Mouse (Mus musculus): ENCODE measurements around the gene Tmem132a. TPM values are rescaled to one million over a fixed set of nuclear protein-coding genes. Genes with fewer than 3 reads are reported as not detected.

The Tmem132a gene
- polyA plus RNA-seq, 1 experiment from 2014 or later: 2.1 TPM

- Histone ChIP-seq H3K27me3 (ENCODE audit: insufficient read depth, low read length) (no peaks in the 10 kb centered on the region), H3K4me3 (ENCODE audit: low read depth, low read length) (no peak overlapping the region), H3K36me3 (replicated peaks; ENCODE audit: insufficient read depth, low read length) (no peaks in the 10 kb centered on the region), H3K27ac (ENCODE audit: low read depth) (no peak overlapping the region), H3K9me3 (ENCODE audit: low read length) (no peaks in the 10 kb centered on the region), H3K4me1 (ENCODE audit: insufficient read depth) (no peaks in the 10 kb centered on the region), H3K9ac (replicated peaks) (no peak overlapping the region), H3K4me2 (ENCODE audit: low read depth, low read length) (no peak overlapping the region)
- TF ChIP-seq EP300 (IDR thresholded peaks at IDR 0.05; ENCODE audit: low read depth) (no peak), CTCF (IDR thresholded peaks at IDR 0.05; ENCODE audit: low read depth) (no peak)
- whole genome bisulfite sequencing (ENCODE audit: insufficient replicate concordance): 73% methylated on average over 11 of the region's 11 CpGs
- ATAC-seq: no peak
- DNase-seq: no peak
Measured at GRCm38 (mm10) chr19:10809428-10810175, 60.1 kb downstream of the Tmem132a start.

GRCm38 (mm10) chr19:10808524-10809233 lies 61.1 kb downstream of the Tmem132a start:
- Histone ChIP-seq H3K4me3 (ENCODE audit: low read depth, low read length) (no peak overlapping the region), H3K9ac (replicated peaks) (no peak overlapping the region), H3K27me3 (ENCODE audit: insufficient read depth, low read length) (no peaks in the 10 kb centered on the region), H3K36me3 (replicated peaks; ENCODE audit: insufficient read depth, low read length) (no peaks in the 10 kb centered on the region), H3K27ac (ENCODE audit: low read depth) (no peak overlapping the region), H3K9me3 (ENCODE audit: low read length) (no peaks in the 10 kb centered on the region), H3K4me2 (ENCODE audit: low read depth, low read length) (no peak overlapping the region), H3K4me1 (ENCODE audit: insufficient read depth) (no peaks in the 10 kb centered on the region)
- WGBS (ENCODE audit: insufficient replicate concordance): 78% methylated on average over 12 of the region's 12 CpGs
- DNase-seq (no peak), ATAC-seq (no peak)
- TF ChIP-seq CTCF (IDR thresholded peaks at IDR 0.05; ENCODE audit: low read depth): no peak
- TF ChIP-seq EP300 (IDR thresholded peaks at IDR 0.05; ENCODE audit: low read depth): no peak

Other genes with a start within 250 kb of the Tmem132a start
- 18.2 and 19.9 TPM in 2 replicates for gene Vwce, start 235.7 kb downstream of the Tmem132a start, polyA plus RNA-seq (2015; fragmentation: Nextera tagmentation; extraction: Ambion mirVana)
- gene Pga5, start 191.9 kb downstream of the Tmem132a start, polyA plus RNA-seq (2015; fragmentation: Nextera tagmentation; extraction: Ambion mirVana): 0.07 TPM in 1 of 2 replicates, not detected in the other
- 8.2 and 9.4 TPM in 2 replicates for gene Vps37c, start 181.2 kb downstream of the Tmem132a start, polyA plus RNA-seq (2015; fragmentation: Nextera tagmentation; extraction: Ambion mirVana)
- 0.16 and 0.17 TPM in 2 replicates for gene Cd5, start 130.9 kb downstream of the Tmem132a start, polyA plus RNA-seq (2015; fragmentation: Nextera tagmentation; extraction: Ambion mirVana)
- 0.11 TPM in 1 of 2 replicates, not detected in the other for gene Cd6, start 39.9 kb downstream of the Tmem132a start, polyA plus RNA-seq (2015; fragmentation: Nextera tagmentation; extraction: Ambion mirVana)
- 4.2 and 4.4 TPM in 2 replicates for gene Slc15a3, start 30.2 kb downstream of the Tmem132a start, polyA plus RNA-seq (2015; fragmentation: Nextera tagmentation; extraction: Ambion mirVana)
- gene Tmem109, start 12.1 kb upstream of the Tmem132a start, polyA plus RNA-seq (2015; fragmentation: Nextera tagmentation; extraction: Ambion mirVana): 12.8 and 13.2 TPM in 2 replicates
- 10.2 and 12.7 TPM in 2 replicates for gene Prpf19, start 25.3 kb upstream of the Tmem132a start, polyA plus RNA-seq (2015; fragmentation: Nextera tagmentation; extraction: Ambion mirVana)
- not detected in 2 replicates for gene Zp1, start 50.7 kb upstream of the Tmem132a start, polyA plus RNA-seq (2015; fragmentation: Nextera tagmentation; extraction: Ambion mirVana)
- not detected in 2 replicates for gene Ptgdr2, start 67.2 kb upstream of the Tmem132a start, polyA plus RNA-seq (2015; fragmentation: Nextera tagmentation; extraction: Ambion mirVana)
- 11.6 and 12.4 TPM in 2 replicates for gene Ccdc86, start 79.3 kb upstream of the Tmem132a start, polyA plus RNA-seq (2015; fragmentation: Nextera tagmentation; extraction: Ambion mirVana)
- not detected in 2 replicates for gene Ms4a10, start 104.7 kb upstream of the Tmem132a start, polyA plus RNA-seq (2015; fragmentation: Nextera tagmentation; extraction: Ambion mirVana)
- gene Ms4a15, start 123.3 kb upstream of the Tmem132a start, polyA plus RNA-seq (2015; fragmentation: Nextera tagmentation; extraction: Ambion mirVana): not detected in 2 replicates
- not detected in 2 replicates for gene Ms4a18, start 148.1 kb upstream of the Tmem132a start, polyA plus RNA-seq (2015; fragmentation: Nextera tagmentation; extraction: Ambion mirVana)
- 0.13 and 0.26 TPM in 2 replicates for gene Ms4a8a, start 211.2 kb upstream of the Tmem132a start, polyA plus RNA-seq (2015; fragmentation: Nextera tagmentation; extraction: Ambion mirVana)

Data from liver, postnatal 0 days (tissue).